Mouse (Mus musculus) hindbrain, embryonic 11.5 days (tissue): ENCODE measurements around the gene Syde2. TPM values are rescaled to one million over a fixed set of nuclear protein-coding genes. Genes with fewer than 3 reads are reported as not detected.

Experiments used
- ATAC-seq: fragments of 200-750 bp; cut with Nextera tagmentation; 2 replicates; pipeline ENCODE4 v1.8.0; 2017; ENCODE audit warnings: mild to moderate bottlenecking, moderate TSS enrichment, moderate library complexity; ENCODE audit not compliant: low FRiP score
- DNase-seq: peaks from one replicate; pipeline ENCODE4 v3.0.0-alpha.2; 2015; ENCODE audit warnings: low spot score
- H3K27ac ChIP-seq: fragments of 300-500 bp; sonication (generic); 2 replicates; pipeline ENCODE4 v1.5.1; 2014; ENCODE audit warnings: mild to moderate bottlenecking, low read depth, low read length
- H3K27me3 ChIP-seq: fragments of 300-500 bp; sonication (generic); 2 replicates; pipeline ENCODE4 v1.6.1; 2014; ENCODE audit warnings: mild to moderate bottlenecking, low read length, moderate library complexity, mixed read lengths; ENCODE audit not compliant: control insufficient read depth, insufficient read depth
- H3K36me3 ChIP-seq: fragments of 300-500 bp; sonication (generic); 2 replicates; pipeline ENCODE4 v1.6.1; 2014; ENCODE audit warnings: mild to moderate bottlenecking, low read length, moderate library complexity, mixed read lengths; ENCODE audit not compliant: control insufficient read depth, insufficient read depth
- H3K4me1 ChIP-seq: fragments of 300-500 bp; sonication (generic); replicated peaks from 2 replicates; pipeline ENCODE4 v1.6.1; 2014; ENCODE audit warnings: low read length, mixed read lengths; ENCODE audit not compliant: control insufficient read depth, insufficient read depth
- H3K4me2 ChIP-seq: fragments of 300-500 bp; sonication (generic); replicated peaks from 2 replicates; pipeline ENCODE4 v1.6.1; 2014; ENCODE audit warnings: mild to moderate bottlenecking, low read depth, low read length
- H3K4me3 ChIP-seq: fragments of 300-500 bp; sonication (generic); 2 replicates; pipeline ENCODE4 v1.5.1; 2014; ENCODE audit warnings: low read depth, low read length
- H3K9ac ChIP-seq: fragments of 300-500 bp; sonication (generic); 2 replicates; pipeline ENCODE4 v1.6.1; 2014; ENCODE audit warnings: low read depth, low read length
- H3K9me3 ChIP-seq: fragments of 300-500 bp; sonication (generic); 2 replicates; pipeline ENCODE4 v1.6.1; 2016; ENCODE audit warnings: low read length; ENCODE audit not compliant: control insufficient read depth
- WGBS: fragments of 180-500 bp; shearing (Covaris S2); extraction: QIAGEN DNeasy Blood & Tissue Kit; methylation state at CpG from one replicate; pipeline ENCODE4 v1.1.7; 2014; 5-methylcytosine and 5-hydroxymethylcytosine counted together
- polyA plus RNA-seq: library from polyadenylated mRNA; unstranded; fragments of >200 nt; fragmentation: Nextera tagmentation; extraction: Ambion mirVana; gene quantifications from 2 replicates; pipeline ENCODE4 v1.2.1, GENCODE M21; 2014

The Syde2 gene
- polyA plus RNA-seq, 1 experiment from 2014 or later = 1.5 TPM

DNA sequence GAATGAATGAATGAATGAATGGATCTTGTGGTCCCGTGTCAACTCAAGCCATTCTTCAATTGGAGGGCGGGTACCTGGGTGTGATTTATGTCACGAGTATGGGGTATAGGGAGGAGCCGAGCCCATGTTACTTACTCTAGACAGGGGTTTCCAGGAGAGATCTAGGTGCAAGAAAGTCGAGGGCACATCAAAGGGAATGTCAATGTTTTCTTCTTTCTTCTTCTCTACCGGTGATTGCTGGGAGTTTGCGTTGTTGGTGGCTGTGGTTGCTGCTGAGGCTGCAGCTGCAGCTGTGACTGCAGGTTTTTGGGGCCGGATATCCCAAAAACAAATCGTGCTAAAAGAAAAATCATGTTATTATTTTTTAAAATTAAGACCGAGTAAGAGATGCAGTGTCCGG is 75.5 kb downstream of the Syde2 start:
- 91% methylated on average over 11 of the region's 11 CpGs for WGBS
- ATAC-seq = no peak

DNA sequence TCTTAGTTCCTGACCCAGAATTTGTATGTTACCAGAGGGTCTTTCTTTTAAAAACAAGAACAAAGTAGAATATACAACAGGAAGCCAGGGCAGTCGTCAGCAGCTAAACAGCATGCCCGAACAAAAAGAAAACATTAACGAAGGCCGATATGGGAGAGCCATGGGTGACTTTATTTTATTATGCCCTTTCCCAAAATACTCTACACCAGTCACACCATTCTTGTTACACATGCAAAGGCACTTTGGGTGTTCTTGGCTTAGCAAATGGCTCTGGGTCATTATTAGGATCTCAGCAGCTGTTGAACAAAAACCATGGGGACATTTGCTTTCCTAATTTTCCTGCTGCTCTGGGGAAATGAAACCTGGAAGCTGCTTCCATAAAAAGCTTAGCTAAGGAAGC is 81.6 kb downstream of the Syde2 start:
- no peak overlapping the region for H3K9ac ChIP-seq

More for the DNA sequence above, 75.5 kb downstream of the Syde2 start:
- DNase-seq = no peak
- Histone ChIP-seq H3K36me3 (no peaks in the 10 kb centered on the region), H3K4me3 (no peak overlapping the region), H3K9me3 (no peaks in the 10 kb centered on the region), H3K27ac (no peak overlapping the region), H3K27me3 (no peaks in the 10 kb centered on the region), H3K9ac (no peak overlapping the region), H3K4me1 (no peaks in the 10 kb centered on the region), H3K4me2 (no peak overlapping the region)

More for the DNA sequence above, 81.6 kb downstream of the Syde2 start:
- no peaks in the 10 kb centered on the region for H3K4me1 ChIP-seq
- no peak overlapping the region for H3K4me2 ChIP-seq
- H3K36me3 ChIP-seq = no peaks in the 10 kb centered on the region
- H3K9me3 ChIP-seq = no peaks in the 10 kb centered on the region
- 84% methylated on average over 4 of the region's 4 CpGs for WGBS
- no peak overlapping the region for H3K4me3 ChIP-seq
- ATAC-seq (no peak), DNase-seq (no peak)
- no peaks in the 10 kb centered on the region for H3K27me3 ChIP-seq
- no peak overlapping the region for H3K27ac ChIP-seq

Other genes starting within 250 kb of the Syde2 start
- gene Ddah1, start 229.2 kb upstream of the Syde2 start, polyA plus RNA-seq = 34.7 and 37.4 TPM in 2 replicates
- 56.0 and 65.7 TPM in 2 replicates for gene Bcl10, start 65.1 kb upstream of the Syde2 start, polyA plus RNA-seq
- 69.3 and 74.3 TPM in 2 replicates for gene 2410004B18Rik, start 49.9 kb upstream of the Syde2 start, polyA plus RNA-seq
- 1.0 and 1.8 TPM in 2 replicates for gene Wdr63, start 120.3 kb downstream of the Syde2 start, polyA plus RNA-seq
- 3.8 and 7.5 TPM in 2 replicates for gene Mcoln3, start 129.6 kb downstream of the Syde2 start, polyA plus RNA-seq
- 0.28 and 0.57 TPM in 2 replicates for gene Mcoln2, start 162.0 kb downstream of the Syde2 start, polyA plus RNA-seq
- 1.4 and 1.5 TPM in 2 replicates for gene Lpar3, start 233.1 kb downstream of the Syde2 start, polyA plus RNA-seq